Mouse (Mus musculus): ENCODE measurements around the gene Adgrf5. TPM values are rescaled to one million over a fixed set of nuclear protein-coding genes. Genes with fewer than 3 reads are reported as not detected.

Adgrf5 gene
- total RNA-seq, 2 experiments from 2014 or later, result 0.07 to 0.22 TPM

Other genes starting within 250 kb of the Adgrf5 start
- gene Adgrf1, start 90.1 kb upstream of the Adgrf5 start, total RNA-seq (2015), result 0.09 TPM in 1 of 2 replicates, not detected in the other
- not detected in 2 replicates for gene Adgrf1, start 90.1 kb upstream of the Adgrf5 start, total RNA-seq (2017)
- not detected in 2 replicates for gene Mep1a, start 142.4 kb downstream of the Adgrf5 start, total RNA-seq (2015)
- gene Mep1a, start 142.4 kb downstream of the Adgrf5 start, total RNA-seq (2017), result not detected in 2 replicates
- gene Ankrd66, start 183.2 kb downstream of the Adgrf5 start, total RNA-seq (2015), result 0.62 and 1.8 TPM in 2 replicates
- 0.18 TPM in 1 of 2 replicates, not detected in the other for gene Ankrd66, start 183.2 kb downstream of the Adgrf5 start, total RNA-seq (2017)
- gene Pla2g7, start 207.6 kb downstream of the Adgrf5 start, total RNA-seq (2015), result 48.9 and 55.2 TPM in 2 replicates
- gene Pla2g7, start 207.6 kb downstream of the Adgrf5 start, total RNA-seq (2017), result 36.2 and 37.2 TPM in 2 replicates

Data from megakaryocyte, adult 5-6 weeks (primary cell).